Mouse (Mus musculus): Measurements from ENCODE around the gene 1700102P08Rik.

Gene 1700102P08Rik

GRCm38 (mm10) chr9:108411381-108411942 is 18.9 kb downstream of the 1700102P08Rik start:
- no peak for DNase-seq (ENCODE audit: low read depth, low spot score)

- DNase-seq (ENCODE audit: low read depth, low spot score): no peak
These were observed 19.6 kb downstream of the 1700102P08Rik start for GRCm38 (mm10) chr9:108412221-108412620.

GRCm38 (mm10) chr9:108428384-108428783 is 35.8 kb downstream of the 1700102P08Rik start, which contains the start of gene Ccdc36:
Gene Ccdc36, minus strand, starts transcription at chr9:108428484.
- DNase-seq (ENCODE audit: low read depth, low spot score): no peak

GRCm38 (mm10) chr9:108431431-108432067 is 38.9 kb downstream of the 1700102P08Rik start:
- peak; percentile 79 for DNase-seq (ENCODE audit: low read depth, low spot score)

DNA sequence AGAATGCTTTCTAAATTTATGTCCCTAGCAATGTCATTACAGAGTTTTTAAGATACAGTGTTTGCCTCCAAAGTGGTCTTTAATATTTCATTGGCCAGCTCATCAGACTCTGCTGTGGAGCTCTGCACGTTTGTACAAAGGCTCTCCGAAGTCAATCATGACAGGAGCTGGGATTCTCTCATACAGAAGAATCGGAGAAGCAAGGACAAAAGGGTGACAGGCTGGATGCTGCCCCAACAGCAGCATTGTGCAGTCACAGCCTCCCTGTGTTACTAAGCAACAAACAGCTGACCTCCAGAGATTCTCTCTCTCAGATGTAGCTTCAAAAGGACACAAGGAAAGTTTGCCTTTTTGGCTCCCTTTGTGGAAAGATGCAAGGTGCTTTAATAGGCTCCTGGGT is 43.6 kb downstream of the 1700102P08Rik start, which contains the start of gene BC048562:
TSS of gene BC048562 (plus strand) at position 301 of the 400 bp plus-strand sequence.
- DNase-seq (ENCODE audit: low read depth, low spot score): no peak

GRCm38 (mm10) chr9:108439176-108439575 is 46.6 kb downstream of the 1700102P08Rik start:
- no peak for DNase-seq (ENCODE audit: low read depth, low spot score)

DNA sequence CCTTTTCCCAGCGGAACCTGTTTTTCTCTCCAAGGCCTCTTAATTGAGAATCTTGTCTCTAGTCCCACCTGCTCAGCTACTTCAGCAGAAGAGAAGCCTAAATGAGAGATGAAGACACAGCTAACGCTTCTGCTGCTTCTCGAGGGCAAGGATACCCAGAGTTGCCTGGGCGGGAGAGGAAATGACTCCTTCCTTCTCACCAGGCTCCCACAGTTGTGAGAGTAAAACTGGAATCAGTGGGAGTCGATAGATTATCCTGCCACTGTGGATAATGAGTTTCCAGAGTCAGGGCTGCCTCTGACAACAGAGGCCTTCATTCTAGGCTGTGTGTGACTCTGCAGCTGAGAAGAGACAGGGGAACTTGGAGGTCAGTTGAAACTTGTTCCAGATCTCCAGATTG is 47.9 kb downstream of the 1700102P08Rik start:
- no peak for DNase-seq (ENCODE audit: low read depth, low spot score)

DNA sequence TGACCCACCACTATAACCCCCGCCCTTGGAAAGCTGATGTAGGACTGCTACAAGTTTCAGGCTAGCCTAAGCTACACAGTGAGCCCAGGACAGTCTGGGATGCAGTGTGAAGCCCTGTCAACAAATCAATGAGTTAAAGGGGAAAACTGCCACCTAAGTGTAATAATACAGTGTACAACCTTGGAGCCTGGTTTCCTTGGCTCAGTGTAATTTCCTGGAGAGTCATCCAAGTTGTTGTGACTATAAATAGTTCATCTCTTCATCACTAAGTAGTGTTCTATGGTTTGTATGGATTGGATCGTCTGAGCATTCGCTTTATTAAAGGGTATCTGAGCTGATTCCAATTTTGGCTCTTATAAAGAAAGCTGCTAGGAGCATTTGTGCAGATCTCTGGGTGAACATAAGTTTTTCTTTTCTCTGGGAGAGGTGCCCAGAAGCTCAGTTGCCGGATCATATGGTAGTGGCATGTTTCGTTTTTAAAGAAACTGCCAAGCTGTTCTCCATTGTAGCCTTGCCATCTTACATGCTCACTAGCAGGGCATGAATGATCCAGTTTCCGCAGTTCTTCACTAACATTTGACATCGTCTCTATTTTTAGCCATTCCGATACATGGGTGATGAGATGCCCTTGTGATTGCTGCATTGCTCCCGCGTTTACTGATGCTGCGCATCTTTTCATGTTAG is 48.8 kb downstream of the 1700102P08Rik start:
- DNase-seq (ENCODE audit: low read depth, low spot score): no peak

DNA sequence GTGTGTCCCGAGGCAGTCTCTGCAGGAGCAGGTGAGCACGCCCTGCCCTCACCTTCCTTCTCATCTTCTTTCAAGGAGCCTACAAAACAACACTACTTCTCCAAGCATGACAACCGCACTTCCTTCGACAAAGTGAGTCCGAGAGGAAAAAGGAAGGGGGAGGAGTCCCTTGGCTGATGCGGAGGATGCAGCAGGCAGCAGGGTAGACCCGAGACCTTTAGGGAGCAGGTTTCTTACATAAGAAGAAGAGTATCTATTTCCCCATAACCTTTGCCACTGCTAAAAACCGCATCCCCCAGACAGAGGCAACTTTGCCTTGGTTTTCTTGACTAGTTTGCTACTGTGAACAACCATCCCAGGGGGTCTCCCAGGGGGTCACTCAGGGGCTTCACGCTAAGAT is 52.5 kb downstream of the 1700102P08Rik start:
- no peak for DNase-seq (ENCODE audit: low read depth, low spot score)

- no peak for DNase-seq (ENCODE audit: low read depth, low spot score)
These were observed 57.3 kb downstream of the 1700102P08Rik start for GRCm38 (mm10) chr9:108449860-108450259.

GRCm38 (mm10) chr9:108450292-108451169 is 57.9 kb downstream of the 1700102P08Rik start:
- DNase-seq (ENCODE audit: low read depth, low spot score): no peak

DNA sequence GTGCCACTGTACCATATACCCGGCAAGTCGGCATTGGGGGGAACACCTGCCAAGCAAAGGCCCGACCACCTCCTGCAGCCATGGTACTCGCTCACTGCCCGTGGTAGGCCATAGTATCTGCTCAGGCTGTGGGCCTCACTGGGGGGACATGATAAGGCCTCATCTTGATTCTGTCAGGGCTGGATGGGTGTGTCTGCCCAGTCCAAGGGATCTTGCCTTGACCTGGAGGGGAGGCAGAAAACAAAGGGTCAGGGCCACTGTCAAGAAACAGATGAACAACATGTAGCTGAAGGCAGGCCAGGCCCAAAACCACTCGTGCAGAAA is 58.5 kb downstream of the 1700102P08Rik start:
- no peak for DNase-seq (ENCODE audit: low read depth, low spot score)

DNA sequence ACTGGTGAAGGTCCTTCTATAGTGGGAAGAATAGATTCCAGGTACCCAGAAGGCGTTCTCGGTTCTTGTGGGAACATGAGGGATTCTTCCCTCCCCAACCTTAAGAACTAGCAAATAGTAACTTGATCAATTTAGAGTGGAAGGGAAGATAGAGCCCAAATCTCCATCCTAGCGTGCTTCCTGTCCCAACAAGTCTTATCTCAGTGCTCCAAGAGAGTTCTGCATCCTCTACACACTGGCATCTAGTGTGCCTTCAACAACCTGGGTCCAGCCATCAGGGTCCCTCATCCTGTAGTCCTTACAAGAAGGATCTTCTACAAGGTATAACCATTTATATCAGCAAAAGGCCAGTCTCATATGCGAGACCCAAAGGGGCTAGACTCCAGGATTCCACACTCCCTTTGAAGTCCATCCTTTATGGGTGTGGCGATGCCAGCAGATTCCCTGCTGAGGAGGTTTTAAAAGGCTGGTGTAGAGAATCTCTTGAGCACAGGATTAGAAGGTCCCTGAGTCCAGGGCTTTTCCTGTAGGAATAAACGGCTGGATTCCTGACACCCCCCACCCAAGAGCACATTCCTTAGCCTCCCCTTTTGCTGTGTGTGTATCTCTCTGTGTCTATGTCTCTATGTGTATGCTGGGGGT is 59.0 kb downstream of the 1700102P08Rik start:
- peak; percentile 35 for DNase-seq (ENCODE audit: low read depth, low spot score)

DNA sequence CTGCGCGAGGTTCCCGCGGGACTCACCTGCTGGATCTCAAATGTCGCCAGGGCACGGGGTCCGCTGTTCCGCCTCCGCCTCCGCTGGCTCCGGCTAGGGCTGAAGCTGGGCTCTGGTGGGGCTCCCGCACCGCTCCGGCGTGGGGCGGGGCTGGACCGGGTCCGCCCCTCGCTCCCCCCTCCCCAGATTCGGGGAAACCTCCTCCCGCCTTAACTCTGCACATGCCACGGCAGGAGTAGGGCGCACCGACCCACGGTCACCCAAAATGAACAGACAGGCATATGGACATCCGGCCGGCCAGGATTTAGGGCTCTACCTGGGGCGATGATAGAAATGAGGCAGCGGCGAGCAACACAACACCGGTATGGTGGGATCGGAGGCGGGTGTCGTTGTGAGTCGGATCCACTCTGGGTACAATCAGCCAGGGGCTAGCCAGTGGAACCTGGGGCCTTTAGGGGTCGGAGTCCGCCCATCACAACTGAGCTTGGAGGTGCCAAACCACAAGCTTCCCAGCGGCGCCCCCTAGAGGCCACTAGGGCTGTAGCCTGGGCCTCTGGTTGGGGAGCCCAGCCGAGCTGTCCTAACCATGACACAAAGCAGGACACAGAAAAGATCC is 59.8 kb downstream of the 1700102P08Rik start:
- peak; percentile 82 for DNase-seq (ENCODE audit: low read depth, low spot score)

GRCm38 (mm10) chr9:108452911-108453310 is 60.3 kb downstream of the 1700102P08Rik start:
- no peak for DNase-seq (ENCODE audit: low read depth, low spot score)

DNA sequence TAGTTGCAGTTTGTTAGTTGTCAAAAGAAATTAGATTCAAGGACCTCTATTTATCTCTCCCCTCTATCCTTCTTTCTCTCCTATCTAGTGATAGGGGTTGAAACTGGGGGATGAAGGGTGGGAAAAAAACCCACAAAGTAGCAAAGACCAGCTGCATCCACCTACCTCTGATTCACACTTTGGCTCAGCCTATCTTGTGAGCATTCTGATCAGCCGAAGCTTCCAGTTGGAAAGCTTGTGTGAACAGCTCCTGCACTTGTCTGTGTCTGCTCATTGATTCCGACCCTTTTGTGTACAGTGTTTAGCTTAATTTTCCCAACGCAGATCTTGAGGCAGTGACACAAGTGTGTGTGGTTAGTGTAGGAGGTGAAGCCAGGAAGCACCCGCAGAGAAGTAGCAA is 60.9 kb downstream of the 1700102P08Rik start:
- DNase-seq (ENCODE audit: low read depth, low spot score): no peak

DNA sequence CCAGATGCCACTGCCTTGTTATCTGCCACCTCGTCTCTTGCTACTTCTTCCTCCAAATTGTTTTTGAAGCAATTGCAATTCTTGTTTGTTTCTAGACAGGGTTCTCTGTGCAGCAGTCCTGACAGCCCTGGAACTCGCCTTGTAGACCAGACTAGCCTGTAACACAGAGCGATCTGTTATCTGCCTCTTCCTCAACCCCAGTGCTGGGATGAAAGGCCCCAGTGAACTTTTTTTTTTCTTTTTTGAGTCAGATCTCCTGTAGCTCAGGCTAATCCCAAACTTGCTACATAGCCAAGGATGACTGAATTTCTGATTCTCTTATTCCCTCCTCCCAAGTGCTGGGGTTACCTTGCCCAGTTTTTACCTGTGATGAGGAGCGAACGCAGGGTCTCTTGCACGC is 61.8 kb downstream of the 1700102P08Rik start:
- no peak for DNase-seq (ENCODE audit: low read depth, low spot score)

DNA sequence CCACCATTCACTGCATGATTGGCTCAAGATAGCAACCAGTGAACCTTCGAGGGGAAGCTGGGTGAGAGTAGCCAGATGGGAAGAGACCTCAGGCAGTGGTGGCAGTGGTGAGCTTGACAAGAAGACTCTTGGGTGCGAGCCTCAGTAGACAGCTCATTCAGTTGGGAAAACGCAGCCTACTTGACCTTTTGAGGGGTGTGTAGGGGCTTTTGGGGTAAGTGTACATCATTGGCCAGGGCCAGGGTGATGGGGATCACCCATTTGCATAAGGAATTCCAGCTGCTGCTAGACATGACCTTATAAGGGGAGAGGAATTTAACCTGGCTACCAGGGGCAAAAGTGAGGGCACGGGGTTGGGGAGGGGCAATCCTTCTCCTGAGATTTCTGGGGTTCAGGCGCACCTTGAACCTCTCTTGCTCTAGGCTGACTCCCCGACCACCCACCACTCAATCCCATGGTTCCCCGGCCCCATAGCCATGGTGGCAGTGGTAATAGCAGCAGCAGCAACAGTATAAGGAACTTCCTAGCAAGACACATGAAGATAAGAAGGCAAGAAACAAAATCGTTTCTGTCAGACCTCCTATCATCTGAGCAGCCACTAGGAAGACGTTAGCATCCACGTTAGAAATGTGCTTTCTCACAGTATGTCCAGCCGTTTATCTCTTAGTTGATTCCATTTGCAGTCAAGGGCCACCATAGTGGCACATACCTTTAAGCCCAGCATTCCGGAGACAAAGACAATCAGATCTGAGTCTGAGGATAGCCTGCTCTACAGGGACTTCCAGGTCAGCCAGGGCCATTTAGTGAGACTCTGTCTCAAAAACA is 63.4 kb downstream of the 1700102P08Rik start:
- peak; percentile 69 for DNase-seq (ENCODE audit: low read depth, low spot score)

DNA sequence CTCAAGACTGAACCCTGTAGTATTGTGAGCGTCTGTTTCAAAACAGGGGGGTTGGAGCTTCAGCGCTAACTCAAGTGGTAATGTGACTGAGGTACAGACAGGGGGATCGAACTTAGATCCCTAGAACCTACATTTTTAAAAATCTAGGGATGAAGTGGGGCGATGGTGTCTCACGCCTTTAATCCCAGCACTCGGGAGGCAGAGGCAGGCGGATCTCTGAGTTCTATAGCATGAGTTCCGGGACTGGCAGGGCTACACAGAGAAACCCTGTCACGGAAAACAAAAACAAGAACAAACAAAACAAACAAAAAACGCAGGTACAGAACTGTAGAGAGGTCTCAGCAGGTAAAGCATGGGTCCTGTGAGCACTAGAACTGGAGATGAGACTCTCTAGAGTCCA is 64.3 kb downstream of the 1700102P08Rik start:
- no peak for DNase-seq (ENCODE audit: low read depth, low spot score)

DNA sequence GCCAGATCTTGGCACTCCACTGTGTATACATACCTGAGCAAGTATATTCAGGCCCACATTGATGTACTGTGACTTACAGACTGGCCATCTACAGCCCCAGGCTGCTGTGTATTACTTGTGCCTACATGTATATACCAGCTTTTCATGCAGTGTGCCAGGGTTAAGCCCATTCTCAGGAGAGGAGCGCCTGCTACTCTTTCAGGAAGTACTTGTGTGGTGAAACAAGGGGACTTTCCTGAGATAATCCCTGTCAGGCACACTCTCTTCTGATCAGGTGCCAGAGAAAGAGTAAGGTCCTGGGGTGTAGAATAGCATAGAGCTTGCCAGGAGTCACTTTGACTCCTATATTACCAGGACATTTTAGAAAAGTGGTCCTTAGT is 67.3 kb downstream of the 1700102P08Rik start:
- no peak for DNase-seq (ENCODE audit: low read depth, low spot score)
